Mouse (Mus musculus) cerebellum, adult 2 months (tissue): ENCODE results near the gene Cpne6.

Experiments
- CTCF ChIP-seq: fragments of 200-500 bp; IDR thresholded peaks from 2 replicates; pipeline ENCODE4 v1.5.1; 2011; ENCODE audit warnings: low read depth, mild to moderate bottlenecking, control low read depth, low read length, moderate library complexity, borderline replicate concordance; ENCODE audit not compliant: insufficient read depth
- POLR2A ChIP-seq: fragments of 200-500 bp; IDR thresholded peaks from 2 replicates; pipeline ENCODE4 v1.6.1; 2011; ENCODE audit warnings: low read length, control low read depth, borderline replicate concordance; ENCODE audit not compliant: insufficient read depth

DNA sequence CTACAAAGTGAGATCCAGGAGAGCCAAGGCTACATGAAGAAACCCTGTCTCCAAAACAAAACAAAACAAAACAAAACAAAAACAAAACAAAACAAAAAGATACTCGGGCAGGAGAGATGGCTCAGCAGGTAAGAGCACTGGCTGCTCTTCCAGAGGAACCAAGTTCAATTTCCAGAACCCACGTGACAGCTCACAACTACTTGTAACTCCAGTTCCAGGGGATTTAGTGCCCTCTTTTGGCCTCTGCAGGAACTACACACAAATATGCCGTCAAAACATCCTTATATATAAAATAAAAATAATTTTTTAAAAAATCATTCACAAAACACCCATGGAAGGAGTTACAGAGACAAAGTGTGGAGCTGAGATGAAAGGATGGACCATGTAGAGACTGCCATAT lies 17.7 kb downstream of the Cpne6 start:
- TF ChIP-seq POLR2A (no peak), CTCF (peak; percentile 38; the same call in 1 of the 2 replicates)
